Mouse (Mus musculus) heart, embryonic 13.5 days (tissue): Measurements from ENCODE around the gene Snx30. TPM values are rescaled to one million over a fixed set of nuclear protein-coding genes. Genes with fewer than 3 reads are reported as not detected.

Experiments
- ATAC-seq: fragments of 200-750 bp; cut with Nextera tagmentation; 2 replicates; pipeline ENCODE4 v1.8.0; 2017; ENCODE audit warnings: moderate TSS enrichment; ENCODE audit not compliant: insufficient number of reproducible peaks, low FRiP score, low TSS enrichment; ENCODE audit errors: extremely low read depth
- H3K27ac ChIP-seq: fragments of 300-500 bp; sonication (generic); replicated peaks from 2 replicates; pipeline ENCODE4 v1.5.1; 2015; ENCODE audit warnings: moderate library complexity, mild to moderate bottlenecking, inconsistent platforms
- H3K27me3 ChIP-seq: fragments of 300-500 bp; sonication (generic); replicated peaks from 2 replicates; pipeline ENCODE4 v1.6.1; 2015; ENCODE audit warnings: mild to moderate bottlenecking, inconsistent platforms
- H3K36me3 ChIP-seq: fragments of 300-500 bp; sonication (generic); 2 replicates; pipeline ENCODE4 v1.6.1; 2015; ENCODE audit warnings: mild to moderate bottlenecking, inconsistent platforms
- H3K4me1 ChIP-seq: fragments of 300-500 bp; sonication (generic); 2 replicates; pipeline ENCODE4 v1.6.1; 2015; ENCODE audit warnings: inconsistent platforms
- H3K4me2 ChIP-seq: fragments of 300-500 bp; sonication (generic); 2 replicates; pipeline ENCODE4 v1.6.1; 2015; ENCODE audit warnings: inconsistent platforms, mild to moderate bottlenecking, moderate library complexity
- H3K4me3 ChIP-seq: fragments of 300-500 bp; sonication (generic); 2 replicates; pipeline ENCODE4 v1.5.1; 2015; ENCODE audit warnings: moderate library complexity, mild to moderate bottlenecking, inconsistent platforms
- H3K9ac ChIP-seq: fragments of 300-500 bp; sonication (generic); 2 replicates; pipeline ENCODE4 v1.6.1; 2015; ENCODE audit warnings: inconsistent platforms, mild to moderate bottlenecking, moderate library complexity
- H3K9me3 ChIP-seq: fragments of 300-500 bp; sonication (generic); 2 replicates; pipeline ENCODE4 v1.6.1; 2016; ENCODE audit warnings: inconsistent platforms
- WGBS: fragments of 180-500 bp; shearing (Covaris S2); methylation state at CpG from one replicate; pipeline ENCODE4 v1.1.7; 2015; ENCODE audit warnings: mixed read lengths; 5-methylcytosine and 5-hydroxymethylcytosine counted together
- polyA plus RNA-seq: library from polyadenylated mRNA; unstranded; fragments of >200 nt; fragmentation: Nextera tagmentation; extraction: Ambion mirVana; gene quantifications from 2 replicates; pipeline ENCODE4 v1.2.1, GENCODE M21; 2015

Snx30 gene
- polyA plus RNA-seq, 1 experiment from 2014 or later, result 4.1 TPM

- H3K9me3 ChIP-seq, result no peaks in the 10 kb centered on the region
- no peak overlapping the region for H3K4me3 ChIP-seq
- H3K36me3 ChIP-seq, result peaks cover 47% of the 10 kb centered on the region
- H3K4me2 ChIP-seq, result no peak overlapping the region
- no peaks in the 10 kb centered on the region for H3K27me3 ChIP-seq
- peaks cover 39% of the 10 kb centered on the region for H3K4me1 ChIP-seq
- WGBS, result 83% methylated on average over 10 of the region's 10 CpGs
- ATAC-seq, result no peak
- no peak overlapping the region for H3K9ac ChIP-seq
- H3K27ac ChIP-seq, result peak overlapping the region; percentile 72; the same call in 1 of the 2 replicates
Observed at GRCm38 (mm10) chr4:59891723-59892416, 86.2 kb downstream of the Snx30 start.

- H3K4me3 ChIP-seq, result no peak overlapping the region
- no peak overlapping the region for H3K4me2 ChIP-seq
- H3K36me3 ChIP-seq, result peaks cover 52% of the 10 kb centered on the region
- no peaks in the 10 kb centered on the region for H3K27me3 ChIP-seq
- H3K9me3 ChIP-seq, result no peaks in the 10 kb centered on the region
- ATAC-seq, result no peak
- WGBS, result 89% methylated on average over 5 of the region's 5 CpGs
- H3K4me1 ChIP-seq, result peaks cover 48% of the 10 kb centered on the region
- H3K27ac ChIP-seq, result no peak overlapping the region
- no peak overlapping the region for H3K9ac ChIP-seq
Observed at GRCm38 (mm10) chr4:59892731-59893130, 87.1 kb downstream of the Snx30 start.

- H3K4me2 ChIP-seq, result no peak overlapping the region
- H3K27me3 ChIP-seq, result no peaks in the 10 kb centered on the region
- peak overlapping the region; percentile 66 for H3K27ac ChIP-seq
- H3K9ac ChIP-seq, result peak overlapping the region; percentile 12; the same call in 1 of the 2 replicates
- H3K9me3 ChIP-seq, result no peaks in the 10 kb centered on the region
- H3K4me1 ChIP-seq, result peaks cover 64% of the 10 kb centered on the region
- WGBS, result 68% methylated on average over 8 of the region's 8 CpGs
- no peak for ATAC-seq
- H3K36me3 ChIP-seq, result peaks cover 50% of the 10 kb centered on the region
- no peak overlapping the region for H3K4me3 ChIP-seq
Observed at GRCm38 (mm10) chr4:59894415-59894814, 88.8 kb downstream of the Snx30 start.

- Histone ChIP-seq H3K4me2 (no peak overlapping the region), H3K27ac (peak overlapping the region; percentile 66), H3K36me3 (peaks cover 55% of the 10 kb centered on the region), H3K4me3 (no peak overlapping the region), H3K4me1 (peaks cover 60% of the 10 kb centered on the region), H3K9me3 (no peaks in the 10 kb centered on the region), H3K9ac (no peak overlapping the region), H3K27me3 (no peaks in the 10 kb centered on the region)
- 89% methylated on average over 3 of the region's 3 CpGs for WGBS
- no peak for ATAC-seq
Observed at GRCm38 (mm10) chr4:59894977-59895575, 89.4 kb downstream of the Snx30 start.

- Histone ChIP-seq H3K4me1 (peaks cover 56% of the 10 kb centered on the region), H3K27ac (no peak overlapping the region), H3K4me3 (no peak overlapping the region), H3K9ac (no peak overlapping the region), H3K4me2 (no peak overlapping the region), H3K9me3 (no peaks in the 10 kb centered on the region), H3K27me3 (no peaks in the 10 kb centered on the region), H3K36me3 (peaks cover 61% of the 10 kb centered on the region)
- no peak for ATAC-seq
- 67% methylated on average over 5 of the region's 5 CpGs for WGBS
Observed at GRCm38 (mm10) chr4:59896000-59896399, 90.4 kb downstream of the Snx30 start.

GRCm38 (mm10) chr4:59897814-59898520 lies 92.3 kb downstream of the Snx30 start:
- Histone ChIP-seq H3K4me3 (no peak overlapping the region), H3K27me3 (no peaks in the 10 kb centered on the region), H3K9me3 (no peaks in the 10 kb centered on the region), H3K27ac (peak overlapping the region; percentile 94), H3K4me1 (peaks cover 56% of the 10 kb centered on the region), H3K9ac (peak overlapping the region; percentile 38), H3K4me2 (no peak overlapping the region), H3K36me3 (peaks cover 56% of the 10 kb centered on the region)
- ATAC-seq, result no peak
- WGBS, result 47% methylated on average over 12 of the region's 12 CpGs

- no peak overlapping the region for H3K4me2 ChIP-seq
- H3K9ac ChIP-seq, result no peak overlapping the region
- peaks cover 51% of the 10 kb centered on the region for H3K36me3 ChIP-seq
- ATAC-seq, result peak; percentile 72
- peaks cover 57% of the 10 kb centered on the region for H3K4me1 ChIP-seq
- no peaks in the 10 kb centered on the region for H3K9me3 ChIP-seq
- H3K4me3 ChIP-seq, result no peak overlapping the region
- H3K27me3 ChIP-seq, result no peaks in the 10 kb centered on the region
- 23% methylated on average over 9 of the region's 9 CpGs for WGBS
- H3K27ac ChIP-seq, result peak overlapping the region; percentile 94
Observed at GRCm38 (mm10) chr4:59898521-59898919, 92.9 kb downstream of the Snx30 start.

DNA sequence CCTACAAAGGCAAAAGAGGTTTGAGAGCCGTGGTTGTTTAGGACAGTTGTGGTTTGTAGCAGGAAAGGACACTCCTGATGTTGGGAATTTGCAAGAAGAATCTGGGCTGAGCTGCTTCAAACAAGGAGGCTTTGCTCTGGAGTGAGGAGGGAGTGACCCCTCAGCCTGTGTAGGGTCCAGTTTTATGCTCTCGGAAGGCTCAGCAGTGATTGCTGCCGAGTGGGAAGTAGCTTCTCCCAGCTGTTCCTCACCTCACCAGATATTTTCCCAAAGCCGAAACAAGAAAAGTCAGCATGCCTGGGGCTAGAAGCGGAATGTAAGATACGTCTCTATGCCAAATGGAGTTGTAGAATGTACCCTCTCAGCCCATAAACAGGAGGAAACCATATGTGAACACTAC lies 96.2 kb downstream of the Snx30 start:
- H3K9ac ChIP-seq, result no peak overlapping the region
- H3K9me3 ChIP-seq, result no peaks in the 10 kb centered on the region
- ATAC-seq, result no peak
- H3K4me1 ChIP-seq, result peaks cover 68% of the 10 kb centered on the region
- H3K4me2 ChIP-seq, result no peak overlapping the region
- peak overlapping the region; percentile 69; the same call in 1 of the 2 replicates for H3K27ac ChIP-seq
- no peaks in the 10 kb centered on the region for H3K27me3 ChIP-seq
- WGBS, result 71% methylated on average over 6 of the region's 6 CpGs
- H3K36me3 ChIP-seq, result peaks cover 22% of the 10 kb centered on the region
- H3K4me3 ChIP-seq, result no peak overlapping the region

DNA sequence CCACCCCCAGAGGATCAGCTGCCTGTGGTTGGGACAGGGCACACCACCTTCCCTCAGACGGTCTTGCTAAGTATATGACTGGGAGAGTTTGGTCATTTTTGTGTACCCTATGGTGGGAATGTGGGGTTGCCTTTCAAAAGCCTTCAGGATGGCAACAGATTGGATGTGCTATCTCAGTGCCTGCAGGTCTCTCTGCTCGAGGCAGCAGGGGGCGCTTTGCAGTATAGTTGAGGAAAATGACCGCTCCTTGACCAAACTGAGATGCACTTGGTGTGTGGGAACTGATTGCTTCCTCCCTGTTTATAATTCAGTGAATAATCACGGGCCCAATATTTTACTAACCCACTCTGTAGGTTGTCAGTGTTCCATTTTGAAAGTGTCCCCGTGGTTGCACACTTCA lies 96.9 kb downstream of the Snx30 start:
- Histone ChIP-seq H3K27ac (peak overlapping the region; percentile 69; the same call in 1 of the 2 replicates), H3K36me3 (peaks cover 17% of the 10 kb centered on the region)
- WGBS, result 71% methylated on average over 6 of the region's 6 CpGs

GRCm38 (mm10) chr4:59907092-59907491 lies 101.5 kb downstream of the Snx30 start:
- Histone ChIP-seq H3K27ac (no peak overlapping the region), H3K4me1 (peaks cover 35% of the 10 kb centered on the region), H3K36me3 (no peaks in the 10 kb centered on the region), H3K9me3 (no peaks in the 10 kb centered on the region), H3K4me3 (no peak overlapping the region), H3K9ac (no peak overlapping the region), H3K4me2 (no peak overlapping the region), H3K27me3 (no peaks in the 10 kb centered on the region)
- ATAC-seq, result no peak
- WGBS, result 79% methylated on average over 6 of the region's 6 CpGs

More for the DNA sequence above, 96.9 kb downstream of the Snx30 start:
- Histone ChIP-seq H3K4me1 (peaks cover 61% of the 10 kb centered on the region), H3K4me2 (no peak overlapping the region), H3K4me3 (no peak overlapping the region), H3K9ac (no peak overlapping the region), H3K27me3 (no peaks in the 10 kb centered on the region), H3K9me3 (no peaks in the 10 kb centered on the region)
- no peak for ATAC-seq

- no peak overlapping the region for H3K4me3 ChIP-seq
- no peaks in the 10 kb centered on the region for H3K27me3 ChIP-seq
- H3K27ac ChIP-seq, result no peak overlapping the region
- H3K9ac ChIP-seq, result no peak overlapping the region
- no peaks in the 10 kb centered on the region for H3K9me3 ChIP-seq
- 60% methylated on average over 10 of the region's 10 CpGs for WGBS
- peaks cover 29% of the 10 kb centered on the region for H3K4me1 ChIP-seq
- no peak overlapping the region for H3K4me2 ChIP-seq
- ATAC-seq, result no peak
- H3K36me3 ChIP-seq, result no peaks in the 10 kb centered on the region
Observed at GRCm38 (mm10) chr4:59907657-59908230, 102.1 kb downstream of the Snx30 start.
